Mouse (Mus musculus) C2C12 (cell line): ENCODE data around the gene Tecpr2. TPM values are rescaled to one million over a fixed set of nuclear protein-coding genes. Genes with fewer than 3 reads are reported as not detected.

Experiments used
- H3K27me3 ChIP-seq: one replicate; pipeline ENCODE4 v1.6.1; 2011; ENCODE audit not compliant: control insufficient read depth, insufficient read depth, insufficient read length
- H3K36me3 ChIP-seq: one replicate; pipeline ENCODE4 v1.6.1; 2011; ENCODE audit not compliant: control insufficient read depth, insufficient read depth
- H3K4me3 ChIP-seq: one replicate; pipeline ENCODE4 v1.5.1; 2011; ENCODE audit warnings: mild to moderate bottlenecking, control low read depth; ENCODE audit not compliant: poor library complexity, insufficient read depth, severe bottlenecking
- H3K79me2 ChIP-seq: one replicate; pipeline ENCODE4 v1.6.1; 2011; ENCODE audit not compliant: control insufficient read depth, insufficient read depth
- H3K79me3 ChIP-seq: one replicate; pipeline ENCODE4 v1.6.1; 2011; ENCODE audit warnings: low read depth, control low read depth
- H3ac ChIP-seq: one replicate; pipeline ENCODE3; 2011; ENCODE audit warnings: low read depth; ENCODE audit not compliant: control insufficient read depth, insufficient read length
- CEBPB ChIP-seq: IDR thresholded peaks from one replicate; pipeline ENCODE4 v1.6.1; 2011; ENCODE audit warnings: low read depth, mild to moderate bottlenecking, control low read depth, moderate library complexity
- CTCF ChIP-seq: IDR thresholded peaks from one replicate; pipeline ENCODE4 v1.5.1; 2011; ENCODE audit not compliant: control insufficient read depth, insufficient read depth, insufficient read length
- FOSL1 ChIP-seq: IDR thresholded peaks from one replicate; pipeline ENCODE4 v1.8.0; 2011; ENCODE audit warnings: mild to moderate bottlenecking, low read length; ENCODE audit not compliant: poor library complexity, insufficient read depth, severe bottlenecking
- MAX ChIP-seq: IDR thresholded peaks from one replicate; pipeline ENCODE4 v1.6.1; 2011; ENCODE audit warnings: mild to moderate bottlenecking, control low read depth
- MYOD1 ChIP-seq: IDR thresholded peaks from one replicate; pipeline ENCODE4 v1.6.1; 2011; ENCODE audit warnings: low read depth; ENCODE audit not compliant: control insufficient read depth, insufficient read length
- MYOG ChIP-seq: IDR thresholded peaks from one replicate; pipeline ENCODE4 v1.6.1; 2011; ENCODE audit not compliant: control insufficient read depth, insufficient read length; ENCODE audit errors: extremely low read depth
- USF1 ChIP-seq: IDR thresholded peaks from one replicate; pipeline ENCODE4 v1.6.1; 2011; ENCODE audit warnings: low read depth, mild to moderate bottlenecking, control low read depth, moderate library complexity
- polyA plus RNA-seq: library from polyadenylated mRNA; unstranded; fragments of >200 nt; fragmentation: generic; extraction: Trizol; gene quantifications from one replicate; pipeline ENCODE4 v1.2.1, GENCODE M21; 2012; ENCODE audit warnings: missing spikeins

The Tecpr2 gene
- polyA plus RNA-seq, 1 experiment: 3.4 TPM

DNA sequence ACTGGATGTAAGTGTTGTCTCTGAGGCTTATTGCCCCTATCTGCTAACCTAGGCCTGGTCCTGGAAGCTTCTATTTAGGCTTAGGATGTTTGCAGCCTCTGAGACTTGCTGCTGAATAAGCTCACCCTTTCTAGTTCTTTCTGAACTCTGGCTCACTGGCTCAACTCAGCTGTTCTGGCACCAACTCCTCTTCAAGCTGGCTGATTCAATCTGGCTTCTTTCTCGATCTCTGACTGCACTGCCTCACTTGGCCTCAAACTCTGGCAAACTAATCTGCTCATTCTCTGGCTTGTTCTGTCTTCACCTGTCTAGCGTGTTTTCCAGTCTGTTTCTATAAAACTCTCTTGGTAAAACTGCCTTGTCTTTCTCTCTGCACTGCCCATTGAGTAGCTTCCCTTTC lies 13.7 kb upstream of the Tecpr2 start:
- no peak overlapping the region for H3ac ChIP-seq
- no peaks in the 10 kb centered on the region for H3K79me2 ChIP-seq
- H3K27me3 ChIP-seq: no peaks in the 10 kb centered on the region
- no peak overlapping the region for H3K4me3 ChIP-seq
- peaks cover 77% of the 10 kb centered on the region for H3K36me3 ChIP-seq
- H3K79me3 ChIP-seq: no peaks in the 10 kb centered on the region
- TF ChIP-seq CEBPB: no peak
- no peak for TF ChIP-seq MYOD1
- no peak for TF ChIP-seq FOSL1
- no peak for TF ChIP-seq CTCF
- TF ChIP-seq MAX: no peak
- no peak for TF ChIP-seq MYOG
- TF ChIP-seq USF1: no peak

DNA sequence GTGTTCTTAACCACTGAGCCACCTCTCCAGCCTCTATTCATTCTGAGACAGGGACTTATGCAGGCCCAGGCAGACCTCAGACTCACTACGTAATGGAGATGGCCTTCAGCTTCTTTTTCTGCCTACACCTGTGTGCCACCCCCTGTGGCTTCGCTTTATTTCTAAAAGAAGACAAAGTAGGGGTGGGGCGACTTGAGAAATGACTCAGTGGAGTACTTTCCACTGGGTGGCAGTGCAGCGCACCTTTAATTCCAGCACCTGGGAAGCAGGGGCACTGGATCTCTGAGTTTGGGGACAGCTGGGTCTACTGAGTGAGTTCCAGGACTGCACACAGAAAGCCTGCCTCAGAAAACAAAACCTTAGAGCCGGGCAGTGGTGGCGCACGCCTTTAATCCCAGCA lies 6.8 kb upstream of the Tecpr2 start:
- H3ac ChIP-seq: no peak overlapping the region
- no peak for TF ChIP-seq MYOD1
- no peak for TF ChIP-seq CTCF
- TF ChIP-seq MYOG: no peak
- no peak for TF ChIP-seq MAX
- no peak for TF ChIP-seq USF1
- no peak for TF ChIP-seq CEBPB
- no peak for TF ChIP-seq FOSL1
- H3K27me3 ChIP-seq: no peaks in the 10 kb centered on the region
- H3K79me3 ChIP-seq: peaks cover 21% of the 10 kb centered on the region
- H3K36me3 ChIP-seq: peaks cover 40% of the 10 kb centered on the region
- H3K79me2 ChIP-seq: peaks cover 30% of the 10 kb centered on the region
- no peak overlapping the region for H3K4me3 ChIP-seq

DNA sequence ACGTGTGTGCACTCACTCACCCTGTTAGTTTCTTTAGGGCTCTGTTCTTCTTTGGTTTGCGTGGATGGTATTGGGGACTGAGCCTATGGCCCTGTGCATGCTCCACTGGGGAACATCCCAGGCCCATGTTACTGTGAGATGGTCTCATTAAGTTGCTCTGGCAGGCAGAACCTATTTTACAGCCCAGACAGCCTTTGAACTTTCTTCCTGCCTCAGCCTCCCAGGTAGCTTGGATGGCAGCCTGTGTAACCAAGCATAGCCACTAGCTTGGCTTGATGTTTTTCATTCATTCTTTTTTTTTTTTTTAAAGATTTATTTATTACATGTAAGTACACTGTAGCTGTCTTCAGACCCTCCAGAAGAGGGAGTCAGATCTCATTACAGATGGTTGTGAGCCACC lies 3.8 kb upstream of the Tecpr2 start:
- Histone ChIP-seq H3ac (no peak overlapping the region), H3K79me3 (peaks cover 38% of the 10 kb centered on the region), H3K36me3 (peaks cover 15% of the 10 kb centered on the region), H3K27me3 (no peaks in the 10 kb centered on the region), H3K79me2 (peaks cover 54% of the 10 kb centered on the region), H3K4me3 (no peak overlapping the region)
- no peak for TF ChIP-seq MAX
- no peak for TF ChIP-seq MYOD1
- no peak for TF ChIP-seq CEBPB
- no peak for TF ChIP-seq FOSL1
- TF ChIP-seq USF1: no peak
- TF ChIP-seq CTCF: no peak
- no peak for TF ChIP-seq MYOG

DNA sequence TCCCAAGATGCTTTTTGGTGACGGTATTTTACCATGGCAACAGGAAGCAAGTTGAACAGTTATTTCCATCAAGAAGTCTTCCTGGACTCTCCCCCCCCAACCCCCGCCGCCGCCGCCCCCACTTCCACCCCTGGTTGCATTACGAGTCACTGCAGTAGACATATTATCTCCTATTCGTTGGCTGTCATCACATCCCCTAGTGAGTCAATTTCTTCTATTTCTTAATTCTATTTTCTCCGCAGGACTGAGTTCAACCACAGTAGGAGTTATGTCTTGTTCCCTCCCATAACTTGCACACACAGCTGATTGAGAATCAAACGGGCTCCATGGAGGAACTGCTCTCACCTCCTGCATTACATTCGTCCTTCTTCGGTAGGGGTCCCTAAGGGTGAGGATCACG lies 958 bp upstream of the Tecpr2 start:
- peak overlapping the region; percentile 99 for H3ac ChIP-seq
- H3K79me3 ChIP-seq: peaks cover 45% of the 10 kb centered on the region
- peak overlapping the region; percentile 79 for H3K4me3 ChIP-seq
- no peaks in the 10 kb centered on the region for H3K27me3 ChIP-seq
- TF ChIP-seq MYOD1: no peak
- TF ChIP-seq FOSL1: no peak
- no peak for TF ChIP-seq USF1
- TF ChIP-seq CEBPB: no peak
- no peak for TF ChIP-seq CTCF
- no peak for TF ChIP-seq MAX
- no peak for TF ChIP-seq MYOG
- peaks cover 82% of the 10 kb centered on the region for H3K79me2 ChIP-seq
- H3K36me3 ChIP-seq: peaks cover 3% of the 10 kb centered on the region

GRCm38 (mm10) chr12:110888606-110889005 lies 458 bp upstream of the Tecpr2 start:
- TF ChIP-seq USF1: no peak
- TF ChIP-seq MYOG: no peak
- TF ChIP-seq CEBPB: no peak
- TF ChIP-seq MYOD1: no peak
- no peak for TF ChIP-seq CTCF
- TF ChIP-seq FOSL1: no peak
- TF ChIP-seq MAX: no peak
- Histone ChIP-seq H3K27me3 (no peaks in the 10 kb centered on the region), H3ac (peak overlapping the region; percentile 99), H3K36me3 (peaks cover 3% of the 10 kb centered on the region), H3K79me3 (peaks cover 45% of the 10 kb centered on the region), H3K79me2 (peaks cover 87% of the 10 kb centered on the region), H3K4me3 (peak overlapping the region; percentile 79)

- Histone ChIP-seq H3K27me3 (no peaks in the 10 kb centered on the region), H3ac (no peak overlapping the region), H3K36me3 (peaks cover 8% of the 10 kb centered on the region), H3K79me3 (peaks cover 30% of the 10 kb centered on the region), H3K4me3 (no peak overlapping the region), H3K79me2 (peaks cover 69% of the 10 kb centered on the region)
- TF ChIP-seq CTCF (no peak), MYOD1 (no peak), CEBPB (no peak), MYOG (no peak), MAX (no peak)
These were observed 2.8 kb downstream of the Tecpr2 start for GRCm38 (mm10) chr12:110891887-110892286.
